Mouse (Mus musculus) liver, adult (tissue): Measurements from ENCODE around the gene Znrf2.

ENCODE experiments used
- GATA4 ChIP-seq: IDR thresholded peaks from 2 replicates; pipeline ENCODE4 v1.6.1; 2014; ENCODE audit warnings: mild to moderate bottlenecking, low read length; ENCODE audit not compliant: insufficient replicate concordance

Gene Znrf2

DNA sequence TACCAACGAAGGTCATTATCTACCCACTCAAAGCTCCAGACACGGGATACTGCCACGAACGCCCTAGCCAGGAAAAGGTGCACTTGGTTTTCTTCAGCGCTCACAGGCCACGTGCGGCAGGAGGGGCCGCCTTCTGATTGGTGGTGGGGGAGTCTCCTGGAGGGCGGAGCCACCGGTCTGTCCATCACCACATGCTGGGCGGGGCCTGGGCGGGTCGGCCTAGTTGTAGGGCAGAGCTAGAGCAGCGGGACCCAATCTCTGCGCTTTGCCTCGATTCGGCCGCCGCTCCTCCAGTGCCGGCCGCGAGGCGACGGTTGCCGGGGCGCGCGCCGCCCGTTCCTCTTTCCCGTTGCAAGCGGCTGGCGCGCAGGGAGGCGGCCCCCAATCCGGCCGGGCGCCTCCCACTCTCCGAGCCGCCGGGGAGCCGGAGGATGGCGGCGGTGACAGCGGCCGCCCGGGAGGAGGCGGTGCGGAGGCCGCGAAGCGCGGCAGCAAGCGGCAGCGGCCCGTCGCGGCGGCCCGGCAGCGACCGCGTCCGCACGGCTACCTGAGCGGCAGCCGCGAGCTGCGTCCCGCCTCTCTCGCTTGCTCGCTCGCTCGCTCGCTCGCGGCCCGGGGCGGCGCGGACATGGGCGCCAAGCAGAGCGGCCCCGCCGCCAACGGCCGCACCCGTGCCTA lies at the start of gene Znrf2:
Znrf2 (plus strand) TSS at position 529 of the 678 bp plus-strand sequence.
- TF ChIP-seq GATA4: no peak

DNA sequence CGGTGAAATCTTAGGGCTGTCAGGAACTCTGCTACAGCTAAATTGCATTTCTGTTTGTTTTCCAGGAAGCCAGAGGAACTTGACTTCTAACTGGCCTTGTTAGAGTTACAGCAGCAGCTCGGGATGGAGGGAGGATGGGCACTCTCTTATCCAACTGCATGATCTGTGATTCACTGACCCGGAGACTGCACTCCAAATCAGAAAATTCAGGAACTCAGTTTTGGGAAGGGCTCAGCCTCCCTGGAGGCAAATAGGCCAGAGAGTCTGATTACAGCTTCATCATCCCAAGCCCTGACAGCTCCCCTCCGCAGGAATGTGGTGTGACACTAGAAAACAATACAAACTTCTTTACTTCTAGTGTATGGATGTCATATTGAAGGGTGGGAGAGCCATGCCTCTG lies 49.0 kb upstream of the Znrf2 start:
- TF ChIP-seq GATA4: no peak

GRCm38 (mm10) chr6:54770766-54771165 lies 46.0 kb upstream of the Znrf2 start:
- TF ChIP-seq GATA4: no peak

- TF ChIP-seq GATA4: no peak
Measured at GRCm38 (mm10) chr6:54771171-54771570, 45.5 kb upstream of the Znrf2 start.

DNA sequence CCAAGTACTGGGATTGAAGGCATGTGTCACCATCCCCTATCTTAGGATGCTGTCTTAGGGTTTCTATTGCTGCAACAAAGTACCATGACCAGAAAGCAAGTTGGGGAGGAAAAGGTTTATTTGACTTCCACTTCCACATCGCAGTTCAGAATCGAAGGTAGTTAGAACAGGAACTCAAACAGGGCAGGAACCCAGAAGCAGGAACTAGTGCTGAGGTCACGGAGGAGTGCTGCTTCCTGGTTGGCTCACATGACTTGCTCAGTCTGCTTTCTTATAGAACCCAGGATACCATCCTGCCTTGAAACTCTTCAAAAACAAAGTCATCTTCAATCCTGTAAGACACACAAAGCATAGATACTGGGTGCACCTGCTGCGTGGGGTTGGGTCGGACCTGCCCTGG lies 44.6 kb upstream of the Znrf2 start:
- no peak for TF ChIP-seq GATA4

DNA sequence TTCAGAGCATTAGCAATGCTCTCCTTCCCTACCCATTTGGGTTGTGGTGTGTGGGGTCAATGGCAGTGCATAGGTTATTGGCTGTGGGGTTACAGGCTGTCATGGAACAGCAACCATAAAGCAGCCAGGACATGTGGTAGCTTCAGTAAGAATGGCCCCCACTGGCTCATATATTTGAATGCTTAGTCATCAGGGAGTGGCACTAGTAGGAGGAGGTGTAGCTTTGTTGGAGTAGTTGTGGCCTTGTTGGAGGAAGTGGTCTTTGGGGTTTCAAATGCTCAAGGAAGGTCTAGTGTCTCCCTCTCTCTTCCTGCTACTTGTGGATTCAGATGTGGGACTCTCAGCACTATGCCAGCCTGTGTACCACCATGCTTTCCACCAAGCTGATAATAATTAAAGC lies 41.0 kb upstream of the Znrf2 start:
- no peak for TF ChIP-seq GATA4

- no peak for TF ChIP-seq GATA4
Measured at GRCm38 (mm10) chr6:54777661-54778060, 39.1 kb upstream of the Znrf2 start.

DNA sequence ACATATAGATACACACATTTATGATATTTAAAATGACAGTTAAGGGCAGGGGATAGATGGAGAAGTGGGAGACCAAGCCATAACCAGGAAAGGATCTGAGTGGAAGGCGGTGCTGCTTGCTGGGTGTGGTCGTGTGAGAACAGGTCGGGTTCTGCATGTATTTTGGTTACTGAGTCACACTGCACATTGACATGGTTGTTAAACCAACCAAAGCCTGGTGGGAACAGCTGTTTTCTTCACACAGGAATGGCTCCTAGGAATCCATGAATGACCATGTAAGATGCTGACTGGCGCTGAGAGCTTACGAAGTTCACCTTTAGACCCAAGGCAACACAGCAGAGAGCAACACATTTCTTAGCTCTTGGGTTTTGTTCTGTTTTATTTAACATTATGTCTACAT lies 36.7 kb upstream of the Znrf2 start:
- no peak for TF ChIP-seq GATA4

DNA sequence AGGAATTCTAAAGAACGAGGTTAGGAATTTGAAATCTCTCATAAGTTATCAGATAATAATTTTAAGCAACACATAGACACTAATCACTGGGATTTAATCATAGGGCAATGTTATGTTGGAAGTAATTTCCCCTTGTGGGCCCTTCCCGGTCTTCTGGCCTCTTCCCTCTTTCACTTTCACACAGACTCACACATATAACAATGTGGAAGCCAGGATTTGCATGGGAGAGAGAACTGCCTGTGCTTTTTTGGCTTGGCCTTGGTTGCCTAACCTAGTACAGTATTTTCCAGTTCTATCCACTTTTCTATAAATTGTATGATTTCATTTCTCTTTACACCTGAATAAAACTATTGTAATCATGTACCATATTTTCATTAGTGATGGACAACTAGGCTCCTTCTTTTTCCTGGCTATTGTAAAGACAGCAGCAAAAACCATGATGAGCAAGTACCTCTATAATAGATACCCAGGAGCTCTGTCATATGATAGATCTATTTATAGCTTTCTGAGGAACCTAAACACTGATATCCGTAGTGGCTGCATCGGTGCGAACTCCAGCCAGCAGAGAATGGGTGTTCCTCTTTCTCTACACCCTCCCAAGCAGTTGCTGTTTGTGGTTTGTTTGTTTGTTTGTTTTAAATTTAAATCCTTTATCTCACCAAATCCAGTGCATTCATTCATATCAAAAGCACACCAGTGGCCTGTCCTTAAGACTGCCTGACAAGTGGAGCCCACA lies 36.0 kb upstream of the Znrf2 start:
- no peak for TF ChIP-seq GATA4

DNA sequence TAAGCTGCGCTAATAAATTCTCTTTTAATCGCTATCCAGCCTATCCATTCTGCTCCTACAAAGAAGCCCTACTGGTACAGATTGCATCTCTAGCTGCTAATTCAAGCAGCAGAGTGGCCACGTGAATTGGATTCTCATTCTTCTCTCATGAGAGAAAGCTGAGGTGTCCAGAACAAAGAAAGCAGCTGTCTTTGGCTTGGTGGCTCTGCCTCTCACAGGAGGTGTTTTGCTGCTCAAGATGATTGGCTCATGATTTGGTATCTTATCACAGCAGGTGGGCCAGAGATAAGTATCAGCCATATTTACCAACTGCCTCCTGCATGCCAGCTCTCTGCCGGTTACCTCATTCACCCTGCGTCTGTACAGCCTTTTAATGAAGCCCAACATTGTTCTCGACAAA lies 34.8 kb upstream of the Znrf2 start:
- TF ChIP-seq GATA4: no peak

DNA sequence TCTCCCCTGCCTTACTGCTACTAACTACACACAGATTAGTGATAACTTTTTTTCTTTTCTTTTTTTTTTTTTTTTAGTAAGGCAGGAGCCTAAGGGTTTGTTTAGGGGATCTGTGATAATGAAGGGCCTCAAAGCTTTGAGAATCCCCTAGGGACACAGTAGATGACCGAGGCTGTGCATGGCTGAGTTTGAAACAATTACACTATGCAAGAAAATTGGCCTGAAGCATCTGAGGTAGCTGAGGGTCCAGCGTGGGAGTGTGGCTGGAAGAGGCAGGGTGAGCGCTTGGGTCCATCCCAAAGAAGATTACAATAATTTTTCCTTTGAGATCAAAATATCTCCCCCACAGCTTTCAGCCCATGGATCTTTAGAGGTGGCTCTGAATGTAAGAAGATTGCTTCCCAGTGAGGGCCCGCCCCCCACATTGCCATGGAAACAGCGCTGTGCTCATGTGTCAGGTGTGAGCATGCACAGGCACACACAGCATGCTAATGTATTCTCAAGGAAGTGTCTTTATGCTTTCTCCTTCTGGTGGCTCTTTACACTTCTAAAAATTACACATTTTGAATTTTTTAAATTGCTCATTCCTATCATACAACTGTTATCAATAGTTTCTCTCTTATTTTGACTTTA lies 31.5 kb upstream of the Znrf2 start:
- no peak for TF ChIP-seq GATA4

- TF ChIP-seq GATA4: no peak
Measured at GRCm38 (mm10) chr6:54786766-54787165, 29.9 kb upstream of the Znrf2 start.

DNA sequence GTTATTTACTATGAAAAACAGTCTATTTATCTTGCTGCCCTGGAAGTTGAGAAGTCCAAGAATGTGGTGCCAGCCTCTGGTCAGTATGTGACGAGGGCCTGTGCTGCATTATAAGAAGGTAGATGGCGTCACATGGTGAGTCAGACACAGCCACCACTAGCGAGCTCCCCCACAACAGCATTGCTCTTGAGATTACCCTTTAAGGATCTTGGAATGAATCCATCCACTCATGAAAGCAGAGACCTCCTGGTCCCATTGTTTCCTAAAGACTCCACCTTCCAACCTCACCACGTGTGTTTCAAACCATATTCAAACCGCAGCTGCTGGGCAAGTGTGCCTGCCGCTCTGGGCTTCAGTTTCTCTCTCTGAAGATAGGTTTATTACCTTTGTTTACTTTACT lies 28.2 kb upstream of the Znrf2 start:
- no peak for TF ChIP-seq GATA4

DNA sequence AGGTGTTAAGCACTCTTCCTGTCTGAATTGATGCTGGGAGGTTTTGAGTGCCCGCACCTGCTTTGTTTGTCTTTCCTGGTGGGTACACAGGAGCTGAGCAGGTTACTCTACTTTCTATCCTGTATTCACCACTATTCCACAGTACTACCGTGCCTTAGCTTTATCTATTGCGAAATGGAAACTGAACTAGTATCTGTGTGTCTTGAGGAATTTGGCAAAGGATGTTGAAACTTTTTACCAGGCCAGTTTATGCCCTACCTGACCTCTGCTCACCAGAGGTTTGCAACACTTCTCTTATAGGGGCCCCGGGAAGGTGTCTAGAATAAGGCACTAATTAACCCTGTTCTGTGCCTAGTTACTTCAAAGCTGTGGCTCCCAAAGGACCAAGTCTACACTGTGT lies 27.6 kb upstream of the Znrf2 start:
- TF ChIP-seq GATA4: peak; percentile 45; the same call in 1 of the 2 replicates

- TF ChIP-seq GATA4: peak; percentile 72
Measured at GRCm38 (mm10) chr6:54790071-54790470, 26.6 kb upstream of the Znrf2 start.

GRCm38 (mm10) chr6:54793853-54794252 lies 22.9 kb upstream of the Znrf2 start:
- TF ChIP-seq GATA4: no peak
